Mouse (Mus musculus): ENCODE measurements around the gene Dbp.

Dbp gene

GRCm38 (mm10) chr7:45759400-45759799, 54.5 kb downstream of the Dbp start:
- no peak for ATAC-seq (ENCODE audit: insufficient number of reproducible peaks, low FRiP score, low TSS enrichment)
